Mouse (Mus musculus): ENCODE measurements around the gene Poc5. TPM values are rescaled to one million over a fixed set of nuclear protein-coding genes. Genes with fewer than 3 reads are reported as not detected.

Gene Poc5
- polyA plus RNA-seq, 1 experiment from 2014 or later: 28.1 TPM

Small RNA genes within 50 kb of the gene (microRNA-seq; reads per million reads assigned to microRNA genes)
- gene Gm25213 (ENCODE audit: borderline number of aligned reads): not detected

Other genes starting within 250 kb of the Poc5 start
- gene Ankdd1b, start 82.9 kb downstream of the Poc5 start, polyA plus RNA-seq (2014; fragmentation: Nextera tagmentation; extraction: Ambion mirVana): 0.25 TPM in 1 of 2 replicates, not detected in the other
- not detected in 2 replicates for gene Gm17622, start 102.4 kb downstream of the Poc5 start, polyA plus RNA-seq (2014; fragmentation: Nextera tagmentation; extraction: Ambion mirVana)
- 7.5 and 9.1 TPM in 2 replicates for gene Polk, start 154.3 kb downstream of the Poc5 start, polyA plus RNA-seq (2014; fragmentation: Nextera tagmentation; extraction: Ambion mirVana)
- gene Col4a3bp, start 154.3 kb downstream of the Poc5 start, polyA plus RNA-seq (2014; fragmentation: Nextera tagmentation; extraction: Ambion mirVana): 6.9 and 7.6 TPM in 2 replicates

Measured in embryonic facial prominence, embryonic 11.5 days (tissue).